Mouse (Mus musculus) small intestine, adult 2 months (tissue): ENCODE data around the gene Ankra2.

Experiments
- CTCF ChIP-seq: fragments of 200-500 bp; IDR thresholded peaks from 2 replicates; pipeline ENCODE4 v1.5.1; 2012; ENCODE audit warnings: low read depth, mild to moderate bottlenecking, control low read depth, inconsistent platforms, low read length, moderate library complexity, mixed read lengths; ENCODE audit not compliant: insufficient replicate concordance, insufficient read length; ENCODE audit errors: extremely low read depth
- POLR2A ChIP-seq: fragments of 200-500 bp; IDR thresholded peaks from 2 replicates; pipeline ENCODE4 v1.6.1; 2012; ENCODE audit warnings: low read depth, mild to moderate bottlenecking, control low read depth, inconsistent platforms, low read length, moderate library complexity

- TF ChIP-seq CTCF = no peak
- TF ChIP-seq POLR2A = no peak
Measured at GRCm38 (mm10) chr13:98306393-98306792, 43.5 kb downstream of the Ankra2 start.
